Mouse (Mus musculus): ENCODE data around the gene 4930444G20Rik. TPM values are rescaled to one million over a fixed set of nuclear protein-coding genes. Genes with fewer than 3 reads are reported as not detected.
"Not testable (repeated sequence)": the region's sequence is repeated elsewhere in the genome, so short reads cannot be mapped to it uniquely, and the experiment has no call there.

The 4930444G20Rik gene
- total and polyA plus RNA-seq, 3 experiments: not detected

- no peaks in the 10 kb centered on the region for H3K79me2 ChIP-seq (ENCODE audit: control insufficient read depth, insufficient read depth, low read length, poor library complexity)
- DNase-seq (ENCODE audit: low read depth, low spot score): no peak
- H3K27me3 ChIP-seq (ENCODE audit: control insufficient read depth in 1 of 2, insufficient read depth in 2 of 2, low read length in 2 of 2): no peaks in the 10 kb centered on the region
- no peak for TF ChIP-seq SIN3A (IDR thresholded peaks at IDR 0.05; ENCODE audit: low read length)
- no peak for TF ChIP-seq SMC3 (IDR thresholded peaks at IDR 0.05; ENCODE audit: low read depth, low read length)
- no peak overlapping the region for H3K9ac ChIP-seq (ENCODE audit: control insufficient read depth, low read depth, low read length, poor library complexity, severe bottlenecking)
- no peak overlapping the region for H3K4me3 ChIP-seq (ENCODE audit: control insufficient read depth in 1 of 2, insufficient read depth in 1 of 2, low read depth in 2 of 2, low read length in 2 of 2)
- H3K36me3 ChIP-seq (ENCODE audit: control insufficient read depth in 1 of 2, insufficient read depth in 2 of 2, low read length in 2 of 2): no peaks in the 10 kb centered on the region
- H3K27ac ChIP-seq (ENCODE audit: control insufficient read depth, low read depth, low read length): no peak overlapping the region
- no peaks in the 10 kb centered on the region for H3K9me3 ChIP-seq (replicated peaks; ENCODE audit: insufficient read depth, low read length)
- no peaks in the 10 kb centered on the region for H3K4me1 ChIP-seq (ENCODE audit: control insufficient read depth in 1 of 2, insufficient read depth in 2 of 2, low read length in 2 of 2)
Measured at GRCm38 (mm10) chr10:22055308-22055707, 12.6 kb downstream of the 4930444G20Rik start.

- not testable (repeated sequence) for H3K79me2 ChIP-seq (ENCODE audit: control insufficient read depth, insufficient read depth, low read length, poor library complexity); H3K27me3 ChIP-seq (ENCODE audit: control insufficient read depth in 1 of 2, insufficient read depth in 2 of 2, low read length in 2 of 2); H3K9me3 ChIP-seq (replicated peaks; ENCODE audit: insufficient read depth, low read length); H3K9ac ChIP-seq (ENCODE audit: control insufficient read depth, low read depth, low read length, poor library complexity, severe bottlenecking); H3K4me1 ChIP-seq (ENCODE audit: control insufficient read depth in 1 of 2, insufficient read depth in 2 of 2, low read length in 2 of 2); H3K27ac ChIP-seq (ENCODE audit: control insufficient read depth, low read depth, low read length); H3K36me3 ChIP-seq (ENCODE audit: control insufficient read depth in 1 of 2, insufficient read depth in 2 of 2, low read length in 2 of 2); H3K4me3 ChIP-seq (ENCODE audit: control insufficient read depth in 1 of 2, insufficient read depth in 1 of 2, low read depth in 2 of 2, low read length in 2 of 2)
- DNase-seq (ENCODE audit: low read depth, low spot score): peak; percentile 58
- TF ChIP-seq RAD21 (IDR thresholded peaks at IDR 0.05; ENCODE audit: low read depth, low read length) (peak; percentile 47), ZC3H11A (IDR thresholded peaks at IDR 0.05; ENCODE audit: low read depth, low read length) (peak; percentile 41), SMC3 (IDR thresholded peaks at IDR 0.05; ENCODE audit: low read depth, low read length) (peak; percentile 77), CTCF (IDR thresholded peaks at IDR 0.05 in 2 of 3, conservative IDR thresholded peaks at IDR 0.05 in 1 of 3; ENCODE audit: control insufficient read depth in 1 of 3, insufficient read depth in 1 of 3, low read depth in 2 of 3, low read length in 3 of 3, poor library complexity in 1 of 3, severe bottlenecking in 1 of 3) (peak; percentile 52 to 59 (median 53))
Measured at GRCm38 (mm10) chr10:22036256-22036655, 31.6 kb downstream of the 4930444G20Rik start.

- peak; percentile 40 for DNase-seq (ENCODE audit: low read depth, low spot score)
- Histone ChIP-seq H3K27me3 (ENCODE audit: control insufficient read depth in 1 of 2, insufficient read depth in 2 of 2, low read length in 2 of 2) (no peaks in the 10 kb centered on the region), H3K36me3 (ENCODE audit: control insufficient read depth in 1 of 2, insufficient read depth in 2 of 2, low read length in 2 of 2) (no peaks in the 10 kb centered on the region), H3K9me3 (replicated peaks; ENCODE audit: insufficient read depth, low read length) (no peaks in the 10 kb centered on the region), H3K4me1 (ENCODE audit: control insufficient read depth in 1 of 2, insufficient read depth in 2 of 2, low read length in 2 of 2) (no peaks in the 10 kb centered on the region), H3K4me3 (ENCODE audit: control insufficient read depth in 1 of 2, insufficient read depth in 1 of 2, low read depth in 2 of 2, low read length in 2 of 2) (no peak overlapping the region), H3K9ac (ENCODE audit: control insufficient read depth, low read depth, low read length, poor library complexity, severe bottlenecking) (no peak overlapping the region), H3K27ac (ENCODE audit: control insufficient read depth, low read depth, low read length) (no peak overlapping the region), H3K79me2 (ENCODE audit: control insufficient read depth, insufficient read depth, low read length, poor library complexity) (no peaks in the 10 kb centered on the region)
- TF ChIP-seq ZC3H11A (IDR thresholded peaks at IDR 0.05; ENCODE audit: low read depth, low read length) (peak; percentile 65), POLR2AphosphoS2 (IDR thresholded peaks at IDR 0.05; ENCODE audit: low read length) (no peak), MEF2A (IDR thresholded peaks at IDR 0.05; ENCODE audit: extremely low read depth, insufficient replicate concordance, low read depth, low read length, poor library complexity, severe bottlenecking) (no peak), TBP (IDR thresholded peaks at IDR 0.05; ENCODE audit: low read depth, low read length) (no peak), USF1 (IDR thresholded peaks at IDR 0.05; ENCODE audit: low read depth, low read length) (no peak), BHLHE40 (IDR thresholded peaks at IDR 0.05; ENCODE audit: borderline replicate concordance, low read depth, low read length) (no peak), NELFE (IDR thresholded peaks at IDR 0.05; ENCODE audit: low read depth, low read length) (no peak), GABPA (IDR thresholded peaks at IDR 0.05; ENCODE audit: low read depth, low read length) (no peak), ZNF384 (IDR thresholded peaks at IDR 0.05; ENCODE audit: low read depth, low read length) (peak; percentile 65; the same call in 1 of the 2 replicates), RAD21 (IDR thresholded peaks at IDR 0.05; ENCODE audit: low read depth, low read length) (peak; percentile 66), SIN3A (IDR thresholded peaks at IDR 0.05; ENCODE audit: low read length) (no peak), MAFK (IDR thresholded peaks at IDR 0.05; ENCODE audit: borderline replicate concordance, low read depth, low read length) (no peak), MYC (IDR thresholded peaks at IDR 0.05; ENCODE audit: low read depth, low read length) (no peak), POLR2AphosphoS5 (IDR thresholded peaks at IDR 0.05; ENCODE audit: borderline replicate concordance, low read depth, low read length) (no peak), GATA1 (IDR thresholded peaks at IDR 0.05; ENCODE audit: low read depth, low read length) (no peak), NRF1 (IDR thresholded peaks at IDR 0.05; ENCODE audit: insufficient read depth, low read depth, low read length, poor library complexity, severe bottlenecking) (no peak), SMC3 (IDR thresholded peaks at IDR 0.05; ENCODE audit: low read depth, low read length) (peak; percentile 74), HCFC1 (IDR thresholded peaks at IDR 0.05; ENCODE audit: low read depth, low read length) (no peak), EP300 (IDR thresholded peaks at IDR 0.05; ENCODE audit: low read depth in 1 of 2, low read length in 2 of 2) (no peak), MYB (IDR thresholded peaks at IDR 0.05; ENCODE audit: low read depth, low read length) (no peak), E2F4 (IDR thresholded peaks at IDR 0.05; ENCODE audit: borderline replicate concordance, low read depth, low read length) (no peak), CHD2 (IDR thresholded peaks at IDR 0.05; ENCODE audit: low read length) (no peak), MXI1 (IDR thresholded peaks at IDR 0.05; ENCODE audit: low read depth, low read length) (no peak), KAT2A (conservative IDR thresholded peaks at IDR 0.05; ENCODE audit: low read depth, low read length) (no peak), MAZ (IDR thresholded peaks at IDR 0.05; ENCODE audit: low read depth, low read length) (no peak)
Measured at GRCm38 (mm10) chr10:22034303-22034702, 33.6 kb downstream of the 4930444G20Rik start.

Measured in MEL (cell line).